Mouse (Mus musculus) stomach, embryonic 14.5 days (tissue): Measurements from ENCODE around the gene Il1rl1. TPM values are rescaled to one million over a fixed set of nuclear protein-coding genes. Genes with fewer than 3 reads are reported as not detected.

Source experiments
- ATAC-seq: fragments of 200-750 bp; cut with Nextera tagmentation; 2 replicates; pipeline ENCODE4 v1.8.0; 2017; ENCODE audit warnings: low read depth, moderate TSS enrichment; ENCODE audit not compliant: insufficient number of reproducible peaks, insufficient read depth, low FRiP score
- H3K27ac ChIP-seq: fragments of 300-500 bp; sonication (generic); 2 replicates; pipeline ENCODE4 v1.5.1; 2014; ENCODE audit warnings: mild to moderate bottlenecking, low read length, moderate library complexity, mixed read lengths
- H3K27me3 ChIP-seq: fragments of 300-500 bp; sonication (generic); 2 replicates; pipeline ENCODE4 v1.6.1; 2014; ENCODE audit warnings: low read length, control low read depth, mixed read lengths; ENCODE audit not compliant: control insufficient read depth, insufficient read depth
- H3K36me3 ChIP-seq: fragments of 300-500 bp; sonication (generic); 2 replicates; pipeline ENCODE4 v1.6.1; 2014; ENCODE audit warnings: mild to moderate bottlenecking, control low read depth, low read length, moderate library complexity, mixed read lengths; ENCODE audit not compliant: control insufficient read depth, insufficient read depth
- H3K4me1 ChIP-seq: fragments of 300-500 bp; sonication (generic); 2 replicates; pipeline ENCODE4 v1.6.1; 2014; ENCODE audit warnings: low read length, control low read depth, mixed read lengths; ENCODE audit not compliant: control insufficient read depth, insufficient read depth
- H3K4me2 ChIP-seq: fragments of 300-500 bp; sonication (generic); replicated peaks from 2 replicates; pipeline ENCODE4 v1.6.1; 2014; ENCODE audit warnings: low read depth, low read length, control low read depth
- H3K4me3 ChIP-seq: fragments of 300-500 bp; sonication (generic); 2 replicates; pipeline ENCODE4 v1.5.1; 2014; ENCODE audit warnings: low read depth, low read length, control low read depth
- H3K9ac ChIP-seq: fragments of 300-500 bp; sonication (generic); replicated peaks from 2 replicates; pipeline ENCODE4 v1.6.1; 2014; ENCODE audit warnings: low read depth, mild to moderate bottlenecking, control low read depth, low read length, moderate library complexity, mixed read lengths
- H3K9me3 ChIP-seq: fragments of 300-500 bp; sonication (generic); 2 replicates; pipeline ENCODE4 v1.6.1; 2016; ENCODE audit warnings: low read depth, low read length, control low read depth; ENCODE audit not compliant: control insufficient read depth
- WGBS: fragments of 180-500 bp; shearing (Covaris S2); extraction: QIAGEN DNeasy Blood & Tissue Kit; methylation state at CpG from one replicate; pipeline ENCODE4 v1.1.7; 2014; 5-methylcytosine and 5-hydroxymethylcytosine counted together
- polyA plus RNA-seq: library from polyadenylated mRNA; unstranded; fragments of >200 nt; fragmentation: Nextera tagmentation; extraction: Ambion mirVana; gene quantifications from 2 replicates; pipeline ENCODE4 v1.2.1, GENCODE M21; 2014

Gene Il1rl1
- polyA plus RNA-seq, 1 experiment from 2014 or later: 0.35 TPM

- Histone ChIP-seq H3K27me3 (no peaks in the 10 kb centered on the region), H3K27ac (no peak overlapping the region), H3K4me1 (no peaks in the 10 kb centered on the region), H3K4me3 (no peak overlapping the region), H3K9me3 (no peaks in the 10 kb centered on the region), H3K9ac (no peak overlapping the region), H3K36me3 (no peaks in the 10 kb centered on the region), H3K4me2 (no peak overlapping the region)
- ATAC-seq: no peak
- WGBS: 78% methylated on average over 9 of the region's 9 CpGs
Observed at GRCm38 (mm10) chr1:40427270-40427669, 2.1 kb upstream of the Il1rl1 start.

DNA sequence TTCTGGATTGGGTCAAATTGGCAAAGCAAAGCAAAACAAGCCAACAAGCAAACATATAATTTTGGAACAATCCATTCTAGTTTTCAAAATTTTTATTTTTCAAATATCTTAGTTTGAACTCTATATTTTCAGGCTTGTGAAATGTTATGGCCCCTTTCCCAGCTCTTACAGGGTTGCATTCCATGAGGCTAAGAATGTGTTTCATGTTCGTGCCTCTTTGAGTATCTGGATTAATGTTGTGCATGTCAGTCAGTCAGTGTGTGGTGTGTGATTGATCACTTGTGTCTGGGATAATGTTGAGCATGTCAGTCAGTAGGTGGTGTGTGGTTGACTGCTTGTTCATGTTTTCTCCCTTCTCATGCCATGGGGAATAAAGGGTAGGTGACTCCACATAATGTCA is 1.5 kb upstream of the Il1rl1 start:
- ATAC-seq: no peak
- H3K36me3 ChIP-seq: no peaks in the 10 kb centered on the region
- H3K9me3 ChIP-seq: no peaks in the 10 kb centered on the region
- H3K9ac ChIP-seq: no peak overlapping the region
- H3K4me2 ChIP-seq: no peak overlapping the region
- H3K4me3 ChIP-seq: no peak overlapping the region
- H3K4me1 ChIP-seq: no peaks in the 10 kb centered on the region
- no peak overlapping the region for H3K27ac ChIP-seq
- H3K27me3 ChIP-seq: no peaks in the 10 kb centered on the region
- WGBS: 71% methylated on average over 1 of the region's 1 CpGs

- Histone ChIP-seq H3K9ac (no peak overlapping the region), H3K4me3 (no peak overlapping the region), H3K4me1 (no peaks in the 10 kb centered on the region), H3K27ac (no peak overlapping the region), H3K4me2 (no peak overlapping the region), H3K36me3 (no peaks in the 10 kb centered on the region), H3K27me3 (no peaks in the 10 kb centered on the region), H3K9me3 (no peaks in the 10 kb centered on the region)
- WGBS: 76% methylated on average over 4 of the region's 4 CpGs
- ATAC-seq: no peak
Observed at GRCm38 (mm10) chr1:40430143-40430834, 919 bp downstream of the Il1rl1 start.

DNA sequence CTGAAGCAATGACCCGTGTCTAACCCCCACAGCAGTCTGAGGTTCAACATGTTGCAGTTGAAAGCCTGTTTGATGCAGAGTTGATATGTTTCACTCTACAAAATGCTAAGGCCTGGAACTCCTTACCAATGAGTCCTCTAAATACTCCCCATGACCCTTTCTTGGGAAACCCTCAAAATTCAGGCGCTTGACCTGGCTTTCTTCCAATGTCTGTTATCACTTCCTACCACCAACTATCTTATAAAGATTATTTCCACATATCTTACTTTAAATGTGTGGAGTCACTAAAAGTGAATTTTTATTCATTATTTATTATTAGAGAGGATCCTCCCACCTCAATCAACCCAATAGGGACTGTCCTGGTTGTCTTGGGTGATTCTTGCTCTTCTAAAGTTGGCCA is 2.8 kb downstream of the Il1rl1 start:
- no peaks in the 10 kb centered on the region for H3K36me3 ChIP-seq
- H3K27me3 ChIP-seq: no peaks in the 10 kb centered on the region
- no peak for ATAC-seq
- no peak overlapping the region for H3K4me3 ChIP-seq
- H3K9ac ChIP-seq: no peak overlapping the region
- WGBS: 83% methylated on average over 2 of the region's 2 CpGs
- no peak overlapping the region for H3K27ac ChIP-seq
- H3K4me2 ChIP-seq: no peak overlapping the region
- H3K9me3 ChIP-seq: no peaks in the 10 kb centered on the region
- H3K4me1 ChIP-seq: no peaks in the 10 kb centered on the region

DNA sequence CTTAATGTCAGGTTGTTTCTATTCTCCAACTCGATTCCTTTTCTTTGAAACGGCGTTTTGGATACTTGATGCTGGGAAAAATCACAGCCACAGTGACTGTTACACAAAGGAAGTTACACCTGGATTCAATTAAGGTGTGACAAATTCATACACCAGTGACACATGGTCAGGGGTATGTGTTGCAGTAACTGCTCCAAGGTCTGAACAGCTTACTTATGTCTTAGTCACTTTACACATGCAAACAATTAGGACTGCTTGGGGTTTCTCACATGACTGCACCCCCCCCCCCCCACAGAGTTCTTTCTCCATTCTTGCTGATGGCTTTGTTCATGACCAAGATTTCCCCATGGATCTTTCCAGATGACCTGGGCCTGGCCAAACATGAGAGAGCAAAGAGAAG is 6.6 kb downstream of the Il1rl1 start:
- H3K4me3 ChIP-seq: no peak overlapping the region
- ATAC-seq: no peak
- H3K9ac ChIP-seq: no peak overlapping the region
- no peaks in the 10 kb centered on the region for H3K36me3 ChIP-seq
- WGBS: 75% methylated on average over 3 of the region's 3 CpGs
- H3K9me3 ChIP-seq: no peaks in the 10 kb centered on the region
- H3K27ac ChIP-seq: no peak overlapping the region
- no peak overlapping the region for H3K4me2 ChIP-seq
- H3K27me3 ChIP-seq: no peaks in the 10 kb centered on the region
- H3K4me1 ChIP-seq: no peaks in the 10 kb centered on the region

DNA sequence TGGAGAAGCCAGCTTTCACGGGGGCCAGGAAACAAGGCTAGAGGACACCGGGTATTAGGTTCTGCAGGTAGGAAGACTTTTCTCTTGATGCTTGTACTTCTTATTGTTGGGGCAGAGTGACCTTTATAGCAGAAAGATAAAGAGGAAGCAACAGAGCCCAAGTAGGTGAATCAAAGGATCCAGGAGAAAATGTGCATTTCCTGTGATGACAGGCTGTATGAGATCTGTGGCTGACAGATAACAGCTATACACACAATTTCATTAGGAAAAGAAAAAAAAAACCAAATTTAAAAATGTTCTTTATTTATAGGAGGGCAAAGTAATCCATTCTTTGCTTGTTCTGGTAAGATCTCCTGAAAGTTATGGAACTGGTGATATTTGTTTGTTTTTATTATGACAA is 8.0 kb downstream of the Il1rl1 start:
- H3K36me3 ChIP-seq: no peaks in the 10 kb centered on the region
- H3K9me3 ChIP-seq: no peaks in the 10 kb centered on the region
- H3K4me2 ChIP-seq: no peak overlapping the region
- H3K27ac ChIP-seq: no peak overlapping the region
- H3K9ac ChIP-seq: no peak overlapping the region
- no peaks in the 10 kb centered on the region for H3K27me3 ChIP-seq
- no peak for ATAC-seq
- H3K4me3 ChIP-seq: no peak overlapping the region
- H3K4me1 ChIP-seq: no peaks in the 10 kb centered on the region
- WGBS: 91% methylated on average over 2 of the region's 2 CpGs

DNA sequence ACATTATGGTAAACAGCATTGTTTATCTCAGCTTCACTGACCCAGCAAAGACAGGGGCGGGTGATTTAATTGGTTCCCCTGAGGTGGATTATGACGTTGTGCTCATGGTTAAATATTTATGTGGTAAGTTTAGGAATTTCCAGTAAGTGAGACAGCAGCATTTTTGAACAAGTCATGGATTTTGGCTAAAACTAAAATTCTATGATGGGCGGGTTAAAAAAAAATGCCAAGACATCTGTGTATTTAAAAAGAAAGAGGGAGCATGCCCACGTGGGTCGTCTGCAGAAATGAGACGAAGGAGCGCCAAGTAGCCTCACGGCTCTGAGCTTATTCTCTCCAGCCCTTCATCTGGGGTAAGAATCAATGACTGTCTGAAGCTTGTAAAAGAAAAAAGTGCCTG is 10.1 kb downstream of the Il1rl1 start:
- no peak overlapping the region for H3K27ac ChIP-seq
- H3K4me2 ChIP-seq: no peak overlapping the region
- no peaks in the 10 kb centered on the region for H3K36me3 ChIP-seq
- no peaks in the 10 kb centered on the region for H3K9me3 ChIP-seq
- no peak overlapping the region for H3K9ac ChIP-seq
- no peak for ATAC-seq
- 65% methylated on average over 8 of the region's 8 CpGs for WGBS
- no peak overlapping the region for H3K4me3 ChIP-seq
- no peaks in the 10 kb centered on the region for H3K27me3 ChIP-seq
- H3K4me1 ChIP-seq: no peaks in the 10 kb centered on the region

DNA sequence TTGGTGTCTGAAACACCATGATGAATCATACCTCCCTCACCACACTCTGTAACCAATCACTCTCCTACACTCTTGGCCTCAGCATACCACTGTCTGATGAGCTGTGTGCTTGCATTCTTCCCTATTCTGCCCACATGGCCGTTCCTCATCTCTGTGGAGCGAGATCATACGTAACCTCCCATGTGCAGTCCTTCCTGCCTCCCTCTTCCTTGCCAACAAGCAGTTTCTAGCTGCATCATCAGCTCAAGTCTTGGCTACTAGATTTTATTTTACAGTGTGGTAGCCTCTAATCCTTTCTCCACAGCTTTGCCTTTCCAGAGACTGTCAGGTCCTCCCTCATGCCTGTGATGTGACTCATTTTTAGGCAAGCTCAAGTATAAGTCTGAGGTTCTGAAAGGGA is 15.4 kb downstream of the Il1rl1 start:
- Histone ChIP-seq H3K36me3 (no peaks in the 10 kb centered on the region), H3K4me3 (no peak overlapping the region), H3K4me2 (no peak overlapping the region), H3K9ac (no peak overlapping the region), H3K4me1 (no peaks in the 10 kb centered on the region), H3K27ac (no peak overlapping the region), H3K27me3 (no peaks in the 10 kb centered on the region), H3K9me3 (no peaks in the 10 kb centered on the region)
- ATAC-seq: no peak
- 85% methylated on average over 3 of the region's 3 CpGs for WGBS
